Mouse (Mus musculus) spleen, postnatal 4 days (tissue): Measurements from ENCODE around the gene Olfml3.

ENCODE experiments used
- DNase-seq, 2 experiments: peaks; one replicate each; pipeline ENCODE4 v3.0.0; 2022; ENCODE audit warnings: low spot score in 2 of 2

Gene Olfml3

DNA sequence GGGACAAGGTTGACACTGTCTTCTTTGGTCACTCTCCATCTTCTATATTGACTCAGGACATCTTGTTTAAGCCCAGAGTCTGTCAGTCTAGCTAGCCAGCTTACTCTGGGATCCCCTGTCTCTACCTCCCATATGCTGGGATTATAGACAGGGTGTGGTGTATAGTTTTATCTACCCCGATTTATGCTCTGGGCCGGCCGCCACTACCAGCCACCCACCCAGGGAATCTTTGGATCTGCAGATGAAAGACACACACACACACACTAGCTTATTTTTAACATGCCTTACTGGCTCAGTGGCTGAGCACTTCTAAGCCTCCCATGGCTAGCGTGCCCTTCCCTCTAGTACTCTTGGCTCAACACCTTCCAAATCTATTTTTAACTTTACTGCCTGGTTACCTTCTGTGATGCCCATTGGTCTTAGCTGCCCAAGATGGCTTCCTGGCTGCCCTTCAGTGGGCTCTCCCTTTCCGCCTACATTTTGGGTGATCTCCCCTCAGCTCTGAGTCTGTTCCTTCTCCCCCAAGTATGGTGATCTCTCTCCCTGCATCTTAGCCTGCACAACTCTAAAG lies 28.2 kb downstream of the Olfml3 start:
- no peak for DNase-seq

DNA sequence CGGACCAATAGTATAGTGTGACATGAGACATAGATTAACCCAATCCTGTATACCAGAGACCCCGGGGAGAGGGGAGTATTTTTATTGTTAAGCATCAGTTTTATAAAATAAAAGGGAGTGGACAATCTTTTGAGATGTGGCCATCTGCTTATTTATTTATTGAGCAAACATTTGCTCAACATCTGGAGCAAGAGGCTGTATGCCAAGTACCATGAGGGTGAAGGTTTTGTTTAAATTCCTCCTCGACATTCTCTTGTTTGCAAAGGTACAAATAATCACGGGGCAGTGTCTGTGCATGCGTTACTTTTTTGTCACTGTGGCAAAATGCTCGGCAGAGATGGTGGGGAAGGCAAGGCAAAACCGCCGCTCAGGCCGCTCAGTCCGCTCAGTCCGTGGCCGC lies 32.4 kb downstream of the Olfml3 start:
- no peak for DNase-seq

DNA sequence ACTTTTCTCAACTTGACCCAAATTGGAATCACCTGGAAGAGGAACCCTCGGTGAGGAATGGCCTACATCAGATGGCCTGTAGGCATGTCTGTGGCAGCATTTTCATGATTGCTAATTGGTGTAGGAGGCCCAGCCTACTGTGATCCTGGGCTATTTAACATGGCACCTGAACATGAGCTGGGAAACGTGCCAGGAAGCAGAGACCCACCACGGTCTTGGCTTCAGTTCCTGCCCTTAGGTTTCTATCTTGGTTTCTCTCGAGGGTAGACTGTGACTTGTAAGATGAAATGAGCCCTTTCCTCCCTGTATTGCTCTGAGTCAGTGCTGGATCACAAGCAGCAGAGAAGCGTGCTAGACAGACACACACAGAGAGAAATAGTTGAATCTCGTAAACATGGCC lies 33.1 kb downstream of the Olfml3 start:
- no peak for DNase-seq

DNA sequence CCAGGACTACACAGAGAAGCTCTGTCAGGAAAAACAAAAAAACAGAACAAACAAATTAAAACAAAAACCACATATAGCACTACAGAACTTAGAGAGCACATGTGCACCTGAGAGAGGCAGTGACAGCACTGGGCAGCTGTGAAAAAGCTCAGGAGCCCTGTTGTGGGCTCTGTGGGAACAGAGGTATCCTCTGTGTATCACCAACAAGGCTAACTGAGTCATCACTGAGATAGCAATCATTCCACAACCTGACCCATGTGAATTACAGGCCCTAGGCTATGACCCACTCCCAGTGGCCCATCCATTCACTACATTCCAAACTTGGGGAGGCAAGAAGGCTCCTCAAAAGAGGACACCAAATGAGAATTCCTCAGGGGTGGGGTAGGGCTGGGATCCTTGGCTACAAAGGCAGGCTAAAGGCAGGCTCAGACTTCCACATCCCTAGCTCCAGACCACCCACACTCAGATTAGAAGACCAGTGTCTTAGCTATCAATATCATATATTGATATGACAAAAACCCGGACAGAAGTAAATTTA lies 41.3 kb downstream of the Olfml3 start:
- DNase-seq = no peak

DNA sequence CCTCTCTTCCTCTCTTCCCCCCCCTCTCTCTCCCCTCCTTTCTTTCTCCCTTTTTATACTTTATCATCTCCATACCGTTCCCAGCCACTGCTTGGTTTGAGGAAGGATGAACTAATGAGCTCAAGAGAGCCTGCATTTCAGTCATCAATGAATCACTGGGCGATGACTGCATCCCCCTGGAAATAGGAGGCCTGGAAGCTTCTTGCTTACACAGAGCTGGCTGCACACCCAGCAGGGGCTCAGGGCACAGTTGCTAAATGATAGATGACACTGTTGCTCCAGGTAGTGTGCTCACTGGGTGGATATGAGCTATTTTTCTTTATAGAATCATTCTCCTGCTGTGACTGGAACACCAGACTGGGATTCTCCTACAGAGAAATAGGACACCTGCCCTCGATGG lies 42.2 kb downstream of the Olfml3 start:
- no peak for DNase-seq

DNA sequence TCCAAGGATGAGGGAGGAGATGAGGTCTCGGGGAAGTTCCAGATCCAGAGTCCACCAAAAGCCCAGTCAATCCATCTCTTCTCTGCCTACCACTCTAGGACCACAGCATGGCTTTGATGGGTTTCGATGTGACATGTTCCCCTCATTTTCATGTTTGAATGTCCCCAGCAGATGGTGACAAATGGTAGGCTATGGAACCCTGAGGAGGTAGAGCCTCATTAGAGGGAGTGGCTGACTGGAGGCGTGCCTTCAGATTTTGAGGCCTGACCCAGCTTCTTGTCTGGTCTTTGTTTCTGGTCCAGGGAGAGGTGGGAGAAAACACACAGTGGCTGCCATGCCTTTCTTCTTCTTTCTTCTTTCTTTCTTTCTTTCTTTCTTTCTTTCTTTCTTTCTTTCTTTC lies 47.3 kb downstream of the Olfml3 start:
- no peak for DNase-seq

DNA sequence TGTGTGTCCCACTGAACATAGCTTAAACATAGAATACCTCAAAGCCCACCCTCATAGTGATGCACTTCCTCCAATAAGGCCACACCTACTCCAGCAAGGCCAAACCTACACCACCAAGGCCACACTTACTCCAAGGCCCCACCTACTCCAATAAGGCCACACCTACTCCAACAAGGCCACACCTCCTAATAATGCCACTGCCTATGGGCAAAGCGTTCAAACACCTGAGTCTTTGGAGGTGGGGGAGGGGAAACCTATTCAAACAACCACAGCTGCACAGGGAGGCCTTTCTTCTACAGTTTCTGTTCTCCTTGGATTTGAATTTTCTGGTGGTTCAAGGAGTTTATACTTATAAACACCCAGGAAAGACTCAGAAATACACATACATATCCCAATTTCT lies 48.8 kb downstream of the Olfml3 start:
- no peak for DNase-seq

DNA sequence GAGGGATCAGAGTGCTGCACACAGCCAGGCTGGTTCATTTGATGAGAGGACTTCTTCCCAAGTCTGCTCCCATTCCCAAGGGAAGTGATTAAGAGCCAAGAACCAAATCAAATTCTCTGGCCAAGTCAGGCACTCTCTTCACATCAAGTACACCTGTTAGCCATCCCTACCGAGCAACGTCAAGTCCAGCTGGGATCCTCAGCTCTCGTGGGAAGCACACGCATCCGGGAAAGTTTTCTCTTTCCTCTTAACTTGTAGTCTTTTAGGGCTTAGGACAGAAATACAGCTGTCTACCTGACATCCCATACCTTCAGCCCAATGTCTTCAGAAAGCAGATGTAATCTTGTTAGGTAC lies 53.9 kb downstream of the Olfml3 start:
- DNase-seq = no peak

DNA sequence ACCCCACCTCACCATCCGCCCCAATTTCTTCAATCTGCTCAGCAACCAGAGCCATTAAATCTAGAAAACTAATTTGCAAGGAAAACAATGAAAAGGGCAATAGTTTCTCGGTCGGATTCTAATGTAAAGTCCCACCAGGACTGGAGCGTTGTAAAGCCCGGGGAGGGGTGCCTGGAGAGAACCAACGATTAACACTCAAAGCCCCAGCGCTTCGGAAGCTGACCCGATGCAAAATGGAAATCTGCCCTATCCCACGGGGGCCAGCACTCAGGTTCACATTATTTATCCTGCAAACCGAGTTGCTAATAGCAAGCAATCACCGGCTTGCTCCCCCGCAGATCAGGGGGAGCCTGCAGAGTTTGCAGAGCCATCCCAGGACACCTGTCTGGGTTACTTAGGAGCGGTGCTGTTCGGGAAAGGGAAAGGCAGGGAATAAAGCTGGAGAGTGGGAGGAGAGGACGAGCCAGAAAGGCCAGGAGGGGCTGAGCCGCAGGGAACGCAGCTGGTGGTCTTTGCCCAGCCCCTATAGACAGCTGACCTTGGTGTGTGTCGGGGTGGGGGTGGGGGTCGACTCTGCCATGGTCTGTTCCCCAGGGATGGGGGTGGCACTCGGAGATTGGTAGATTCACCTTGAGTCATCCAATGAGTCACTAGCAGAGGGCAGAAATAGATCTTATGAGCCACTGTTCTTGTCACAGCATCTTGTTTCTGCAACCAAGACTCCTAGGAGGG lies 54.4 kb downstream of the Olfml3 start:
- no peak for DNase-seq

DNA sequence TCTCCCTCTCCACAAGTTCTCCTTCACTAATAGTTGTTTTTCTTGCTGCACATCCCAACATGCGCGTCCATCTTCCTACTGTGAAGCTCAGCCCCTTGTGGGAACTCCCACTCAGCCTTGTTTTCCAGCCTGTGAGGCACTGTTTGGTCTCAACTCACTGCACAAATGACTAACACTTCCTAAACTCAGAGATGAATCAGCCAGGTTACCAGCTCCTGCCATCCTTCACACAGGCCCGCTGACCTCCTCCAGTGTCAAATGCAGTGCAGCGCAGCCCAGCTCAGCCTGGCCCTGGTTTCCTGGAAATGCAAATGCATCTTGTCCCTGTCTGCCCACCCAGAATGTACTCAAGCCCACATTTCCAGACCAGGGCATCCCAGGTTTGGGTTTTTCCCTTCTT lies 55.3 kb downstream of the Olfml3 start:
- DNase-seq = no peak

DNA sequence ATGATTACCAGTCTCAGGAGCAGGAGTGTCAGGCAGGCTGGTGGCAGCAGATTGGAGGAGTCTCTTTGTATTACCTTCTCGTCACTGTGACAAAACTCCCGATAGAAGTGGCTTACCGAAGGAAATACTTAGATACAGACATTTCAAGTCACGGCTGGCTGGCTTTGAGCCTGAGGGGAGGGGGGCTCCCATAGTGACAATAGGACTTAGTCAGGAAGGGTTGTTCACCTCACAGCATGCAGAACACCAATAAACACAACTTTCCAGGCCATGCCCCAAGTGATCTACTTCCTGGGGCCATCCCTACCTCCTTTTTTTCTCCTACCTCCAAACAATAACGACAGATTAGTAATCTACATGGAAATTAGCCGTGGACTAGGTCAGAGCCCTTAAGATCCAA lies 59.0 kb downstream of the Olfml3 start:
- DNase-seq = no peak

DNA sequence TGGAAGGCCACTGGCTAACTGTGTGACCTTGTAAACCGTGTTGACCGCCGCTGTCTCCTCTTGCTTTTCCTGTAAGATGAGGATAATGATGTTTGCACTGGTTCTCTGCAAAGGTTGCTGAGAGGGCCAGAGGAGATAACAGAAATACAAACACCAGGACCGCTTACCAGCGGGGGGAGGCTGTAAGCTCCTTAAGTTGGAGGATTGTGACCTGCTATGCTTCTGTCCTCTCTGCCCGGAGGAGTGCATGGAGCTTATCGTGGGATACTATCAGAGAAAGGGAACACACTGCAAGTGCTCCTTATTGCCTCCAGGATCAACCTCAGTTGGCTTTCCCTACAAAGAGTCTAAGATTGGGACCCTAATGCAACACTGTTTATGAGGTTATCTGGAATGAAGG lies 65.1 kb downstream of the Olfml3 start:
- no peak for DNase-seq
